Mouse (Mus musculus): ENCODE measurements around the gene Axin2. TPM values are rescaled to one million over a fixed set of nuclear protein-coding genes. Genes with fewer than 3 reads are reported as not detected.

Axin2 gene
- polyA plus RNA-seq, 1 experiment = 17.5 TPM

GRCm38 (mm10) chr11:108893855-108894510, 26.2 kb upstream of the Axin2 start:
- Histone ChIP-seq H3K4me3 (replicated peaks; ENCODE audit: insufficient read depth, low read depth, low read length) (no peak overlapping the region), H3K27me3 (ENCODE audit: control insufficient read depth, insufficient read depth, low read length) (no peaks in the 10 kb centered on the region; the same call in 1 of the 2 replicates), H3K27ac (ENCODE audit: insufficient read depth, low read length) (no peak overlapping the region), H3K4me1 (ENCODE audit: control insufficient read depth, insufficient read depth, low read length) (peaks cover 27% of the 10 kb centered on the region)
- TF ChIP-seq POLR2A (IDR thresholded peaks at IDR 0.05; ENCODE audit: borderline replicate concordance, insufficient read depth, low read length) = no peak
- no peak for TF ChIP-seq CTCF (IDR thresholded peaks at IDR 0.05; ENCODE audit: borderline replicate concordance, insufficient read depth, low read depth, low read length)
- DNase-seq = no peak
- 81% methylated on average over 10 of the region's 10 CpGs for WGBS

GRCm38 (mm10) chr11:108897034-108897433, 23.1 kb upstream of the Axin2 start:
- TF ChIP-seq CTCF (IDR thresholded peaks at IDR 0.05; ENCODE audit: borderline replicate concordance, insufficient read depth, low read depth, low read length) (no peak), POLR2A (IDR thresholded peaks at IDR 0.05; ENCODE audit: borderline replicate concordance, insufficient read depth, low read length) (no peak)
- Histone ChIP-seq H3K4me3 (replicated peaks; ENCODE audit: insufficient read depth, low read depth, low read length) (no peak overlapping the region), H3K4me1 (ENCODE audit: control insufficient read depth, insufficient read depth, low read length) (peaks cover 39% of the 10 kb centered on the region), H3K27ac (ENCODE audit: insufficient read depth, low read length) (peak overlapping the region; percentile 44; the same call in 1 of the 2 replicates), H3K27me3 (ENCODE audit: control insufficient read depth, insufficient read depth, low read length) (no peaks in the 10 kb centered on the region)
- peak; percentile 71 to 93 for DNase-seq
- 6% methylated on average over 4 of the region's 4 CpGs for WGBS

GRCm38 (mm10) chr11:108898063-108898462, 22.1 kb upstream of the Axin2 start:
- no peak for TF ChIP-seq CTCF (IDR thresholded peaks at IDR 0.05; ENCODE audit: borderline replicate concordance, insufficient read depth, low read depth, low read length)
- TF ChIP-seq POLR2A (IDR thresholded peaks at IDR 0.05; ENCODE audit: borderline replicate concordance, insufficient read depth, low read length) = no peak
- Histone ChIP-seq H3K4me3 (replicated peaks; ENCODE audit: insufficient read depth, low read depth, low read length) (no peak overlapping the region), H3K27me3 (ENCODE audit: control insufficient read depth, insufficient read depth, low read length) (no peaks in the 10 kb centered on the region), H3K27ac (ENCODE audit: insufficient read depth, low read length) (no peak overlapping the region), H3K4me1 (ENCODE audit: control insufficient read depth, insufficient read depth, low read length) (peaks cover 41% of the 10 kb centered on the region)
- 94% methylated on average over 9 of the region's 9 CpGs for WGBS
- no peak for DNase-seq

GRCm38 (mm10) chr11:108898483-108898882, 21.7 kb upstream of the Axin2 start:
- H3K27me3 ChIP-seq (ENCODE audit: control insufficient read depth, insufficient read depth, low read length) = no peaks in the 10 kb centered on the region
- DNase-seq = no peak
- TF ChIP-seq CTCF (IDR thresholded peaks at IDR 0.05; ENCODE audit: borderline replicate concordance, insufficient read depth, low read depth, low read length) = no peak
- no peak for TF ChIP-seq POLR2A (IDR thresholded peaks at IDR 0.05; ENCODE audit: borderline replicate concordance, insufficient read depth, low read length)
- peaks cover 41% of the 10 kb centered on the region for H3K4me1 ChIP-seq (ENCODE audit: control insufficient read depth, insufficient read depth, low read length)
- no peak overlapping the region for H3K4me3 ChIP-seq (replicated peaks; ENCODE audit: insufficient read depth, low read depth, low read length)
- WGBS = 83% methylated on average over 6 of the region's 6 CpGs
- H3K27ac ChIP-seq (ENCODE audit: insufficient read depth, low read length) = no peak overlapping the region

GRCm38 (mm10) chr11:108900718-108901488, 19.2 kb upstream of the Axin2 start:
- no peaks in the 10 kb centered on the region for H3K27me3 ChIP-seq (ENCODE audit: control insufficient read depth, insufficient read depth, low read length)
- TF ChIP-seq POLR2A (IDR thresholded peaks at IDR 0.05; ENCODE audit: borderline replicate concordance, insufficient read depth, low read length) (no peak), CTCF (IDR thresholded peaks at IDR 0.05; ENCODE audit: borderline replicate concordance, insufficient read depth, low read depth, low read length) (no peak)
- H3K27ac ChIP-seq (ENCODE audit: insufficient read depth, low read length) = no peak overlapping the region
- no peak overlapping the region for H3K4me3 ChIP-seq (replicated peaks; ENCODE audit: insufficient read depth, low read depth, low read length)
- 62% methylated on average over 10 of the region's 10 CpGs for WGBS
- H3K4me1 ChIP-seq (ENCODE audit: control insufficient read depth, insufficient read depth, low read length) = peaks cover 39% of the 10 kb centered on the region
- peak; percentile 22 to 46 for DNase-seq

- H3K4me3 ChIP-seq (replicated peaks; ENCODE audit: insufficient read depth, low read depth, low read length) = no peak overlapping the region
- H3K27ac ChIP-seq (ENCODE audit: insufficient read depth, low read length) = no peak overlapping the region
- DNase-seq = peak; percentile 43 to 61
- no peak for TF ChIP-seq POLR2A (IDR thresholded peaks at IDR 0.05; ENCODE audit: borderline replicate concordance, insufficient read depth, low read length)
- no peak for TF ChIP-seq CTCF (IDR thresholded peaks at IDR 0.05; ENCODE audit: borderline replicate concordance, insufficient read depth, low read depth, low read length)
- WGBS = 10% methylated on average over 7 of the region's 7 CpGs
- peaks cover 34% of the 10 kb centered on the region for H3K4me1 ChIP-seq (ENCODE audit: control insufficient read depth, insufficient read depth, low read length)
- no peaks in the 10 kb centered on the region for H3K27me3 ChIP-seq (ENCODE audit: control insufficient read depth, insufficient read depth, low read length)
Measured at GRCm38 (mm10) chr11:108901670-108902069, 18.5 kb upstream of the Axin2 start.

GRCm38 (mm10) chr11:108902303-108902702, 17.8 kb upstream of the Axin2 start:
- TF ChIP-seq POLR2A (IDR thresholded peaks at IDR 0.05; ENCODE audit: borderline replicate concordance, insufficient read depth, low read length) = no peak
- TF ChIP-seq CTCF (IDR thresholded peaks at IDR 0.05; ENCODE audit: borderline replicate concordance, insufficient read depth, low read depth, low read length) = no peak
- Histone ChIP-seq H3K4me1 (ENCODE audit: control insufficient read depth, insufficient read depth, low read length) (peaks cover 30% of the 10 kb centered on the region), H3K4me3 (replicated peaks; ENCODE audit: insufficient read depth, low read depth, low read length) (no peak overlapping the region), H3K27ac (ENCODE audit: insufficient read depth, low read length) (no peak overlapping the region), H3K27me3 (ENCODE audit: control insufficient read depth, insufficient read depth, low read length) (no peaks in the 10 kb centered on the region)
- DNase-seq = no peak
- WGBS = 96% methylated on average over 4 of the region's 4 CpGs

All from cerebellum, adult 2 months (tissue).